Mouse (Mus musculus) megakaryocyte progenitor cell, adult 5-6 weeks (primary cell): Measurements from ENCODE around the gene Ttll13. TPM values are rescaled to one million over a fixed set of nuclear protein-coding genes. Genes with fewer than 3 reads are reported as not detected.

Source experiments
- ATAC-seq: replicated peaks from 2 replicates; pipeline ENCODE4 v1.8.0; 2016; ENCODE audit warnings: mild to moderate bottlenecking, moderate TSS enrichment, inconsistent platforms; ENCODE audit not compliant: poor library complexity
- total RNA-seq, 2 experiments: library from RNA; stranded (forward) in 1 of 2; stranded (reverse) in 1 of 2; fragments of 157-497, 149-512 nt in 1 of 2; fragments of 200-1000 nt in 1 of 2; gene quantifications; 2 replicates each; pipeline versions ENCODE4 v1.2.3 to v1.2.4; 2015 to 2017

Ttll13 gene
- total RNA-seq, 2 experiments from 2014 or later, result not detected

DNA sequence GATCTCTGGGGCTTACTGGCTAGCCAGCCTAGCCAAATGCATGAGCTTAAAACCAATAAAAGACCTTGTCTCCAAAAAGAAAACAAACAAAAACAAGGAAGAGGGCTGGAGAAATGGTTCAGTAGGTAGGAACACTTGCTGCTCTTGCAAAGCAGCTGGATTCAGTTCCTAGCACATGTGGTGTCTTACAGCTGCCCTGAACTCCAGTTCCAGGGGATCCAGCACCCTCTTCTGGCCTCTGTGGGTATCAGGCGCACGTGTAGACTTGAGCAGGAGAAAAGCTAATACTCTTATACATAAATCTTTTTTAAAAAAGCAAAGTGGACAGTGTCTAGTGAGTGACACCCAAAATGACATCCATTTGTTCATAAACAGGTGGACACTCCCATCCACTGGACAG lies 55.3 kb downstream of the Ttll13 start:
- peak; percentile 46; the same call in 1 of the 2 replicates for ATAC-seq

DNA sequence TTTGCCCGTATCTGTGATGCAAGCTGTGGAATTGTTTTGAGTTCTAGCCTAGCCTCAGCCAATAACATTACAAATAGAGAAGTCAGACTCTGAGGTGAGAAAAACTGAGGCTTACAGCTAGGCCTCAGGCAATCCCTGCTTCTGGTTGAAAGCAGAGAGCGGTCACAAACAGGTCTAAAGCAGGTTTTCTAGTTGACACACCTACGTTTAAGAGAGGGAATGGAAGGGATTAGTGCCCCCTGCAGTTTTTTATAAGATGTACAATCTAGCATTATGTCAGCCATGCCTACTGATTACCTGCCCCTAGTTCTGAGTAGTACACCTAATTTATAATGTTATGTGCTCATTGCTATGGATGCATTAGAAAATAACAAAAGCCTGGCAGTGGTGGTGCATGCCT lies 61.6 kb downstream of the Ttll13 start:
- 0 out of 2 replicates have a peak, but pooled peaks have one; percentile 26 for ATAC-seq

Other genes starting within 250 kb of the Ttll13 start
- 18.9 and 19.3 TPM in 2 replicates for gene Zfp710, start 221.6 kb upstream of the Ttll13 start, total RNA-seq (2015)
- gene Zfp710, start 221.6 kb upstream of the Ttll13 start, total RNA-seq (2017), result 22.7 and 23.6 TPM in 2 replicates
- gene Idh2, start 131.0 kb upstream of the Ttll13 start, total RNA-seq (2015), result 267 and 274 TPM in 2 replicates
- 276 and 284 TPM in 2 replicates for gene Idh2, start 131.0 kb upstream of the Ttll13 start, total RNA-seq (2017)
- gene Sema4b, start 59.5 kb upstream of the Ttll13 start, total RNA-seq (2015), result 6.6 and 7.7 TPM in 2 replicates
- gene Sema4b, start 59.5 kb upstream of the Ttll13 start, total RNA-seq (2017), result 5.3 and 8.1 TPM in 2 replicates
- 65.0 and 67.2 TPM in 2 replicates for gene Cib1, start 13.6 kb upstream of the Ttll13 start, total RNA-seq (2015)
- gene Cib1, start 13.6 kb upstream of the Ttll13 start, total RNA-seq (2017), result 32.7 and 43.8 TPM in 2 replicates
- 7.1 TPM in 2 replicates for gene Gdpgp1, start 13.5 kb upstream of the Ttll13 start, total RNA-seq (2015)
- gene Gdpgp1, start 13.5 kb upstream of the Ttll13 start, total RNA-seq (2017), result 2.0 and 2.4 TPM in 2 replicates
- gene Ngrn, start 14.8 kb downstream of the Ttll13 start, total RNA-seq (2015), result 27.6 and 29.4 TPM in 2 replicates
- 24.6 and 25.9 TPM in 2 replicates for gene Ngrn, start 14.8 kb downstream of the Ttll13 start, total RNA-seq (2017)
- 29.0 and 39.9 TPM in 2 replicates for gene Vps33b, start 23.3 kb downstream of the Ttll13 start, total RNA-seq (2015)
- gene Vps33b, start 23.3 kb downstream of the Ttll13 start, total RNA-seq (2017), result 19.7 and 32.0 TPM in 2 replicates
- 94.9 and 96.2 TPM in 2 replicates for gene Prc1, start 48.1 kb downstream of the Ttll13 start, total RNA-seq (2015)
- 152 and 153 TPM in 2 replicates for gene Prc1, start 48.1 kb downstream of the Ttll13 start, total RNA-seq (2017)
- 11.3 and 17.7 TPM in 2 replicates for gene Rccd1, start 78.1 kb downstream of the Ttll13 start, total RNA-seq (2015)
- gene Rccd1, start 78.1 kb downstream of the Ttll13 start, total RNA-seq (2017), result 14.3 and 21.4 TPM in 2 replicates
- 5.4 TPM in 2 replicates for gene Unc45a, start 94.6 kb downstream of the Ttll13 start, total RNA-seq (2015)
- gene Unc45a, start 94.6 kb downstream of the Ttll13 start, total RNA-seq (2017), result 15.6 and 16.6 TPM in 2 replicates
- gene Hddc3, start 96.7 kb downstream of the Ttll13 start, total RNA-seq (2015), result 15.1 and 20.4 TPM in 2 replicates
- 9.1 and 24.0 TPM in 2 replicates for gene Hddc3, start 96.7 kb downstream of the Ttll13 start, total RNA-seq (2017)
- 31.2 and 32.6 TPM in 2 replicates for gene Man2a2, start 125.0 kb downstream of the Ttll13 start, total RNA-seq (2015)
- gene Man2a2, start 125.0 kb downstream of the Ttll13 start, total RNA-seq (2017), result 37.9 and 44.0 TPM in 2 replicates
- 117 and 126 TPM in 2 replicates for gene Fes, start 141.6 kb downstream of the Ttll13 start, total RNA-seq (2015)
- gene Fes, start 141.6 kb downstream of the Ttll13 start, total RNA-seq (2017), result 97.6 and 158 TPM in 2 replicates
- gene Furin, start 159.1 kb downstream of the Ttll13 start, total RNA-seq (2015), result 13.8 and 15.6 TPM in 2 replicates
- 7.2 and 10.2 TPM in 2 replicates for gene Furin, start 159.1 kb downstream of the Ttll13 start, total RNA-seq (2017)